Mouse (Mus musculus) left cerebral cortex, adult 8-10 months (tissue): ENCODE results near the gene Skint6. TPM values are rescaled to one million over a fixed set of nuclear protein-coding genes. Genes with fewer than 3 reads are reported as not detected.
"Not testable (repeated sequence)": the region's sequence is repeated elsewhere in the genome, so short reads cannot be mapped to it uniquely, and the experiment has no call there.

ENCODE experiments used
- DNase-seq, 2 experiments: peaks; one replicate each; pipeline ENCODE4 v3.0.0; 2022; ENCODE audit warnings: low spot score in 2 of 2
- total RNA-seq, 4 experiments: library from RNA; stranded (reverse); gene quantifications; 2 replicates each; pipeline ENCODE4 v1.2.4; 2022

Gene Skint6
- not detected for total RNA-seq

DNA sequence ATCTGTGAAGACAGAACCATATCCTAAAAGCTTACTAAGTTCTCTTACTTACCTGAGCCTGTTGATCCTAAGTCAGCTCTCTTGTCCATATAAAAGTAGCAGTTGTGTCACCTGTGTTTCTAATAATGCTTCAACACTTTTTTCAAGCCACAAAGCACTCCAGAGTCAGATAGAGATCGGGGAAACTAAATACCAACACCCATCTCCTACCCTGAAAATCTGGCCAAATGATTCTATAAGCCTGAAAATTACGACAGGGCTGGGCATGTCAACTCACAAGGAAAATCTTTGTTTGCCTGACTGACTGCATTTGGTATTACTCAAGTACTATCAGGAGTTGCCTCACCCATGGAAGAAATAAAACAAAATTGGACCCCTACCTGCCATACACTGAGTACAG is at the start of gene Skint6:
Gene Skint6 (minus strand): TSS at position 101 of the 400 bp plus-strand sequence.
- no peak for DNase-seq

DNA sequence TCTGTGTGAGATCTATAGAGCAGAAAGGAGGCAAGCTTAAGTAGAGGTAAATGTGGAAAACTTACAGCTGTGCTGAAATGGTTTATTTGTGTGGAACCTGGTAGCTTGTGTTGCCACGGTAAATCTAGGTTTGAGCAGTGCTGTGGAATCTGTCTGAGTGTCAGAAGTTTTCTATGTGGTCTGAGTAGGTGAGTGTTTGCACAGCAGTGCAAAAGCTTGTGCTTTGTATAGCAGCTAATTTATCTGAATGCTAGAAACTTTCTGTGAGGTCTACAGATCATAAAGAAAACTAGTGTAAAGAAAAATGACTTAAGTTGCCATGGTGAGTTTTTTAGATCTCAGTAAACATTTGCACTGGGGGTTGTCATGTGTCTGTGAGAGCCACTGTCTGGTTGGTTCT is 34.1 kb upstream of the Skint6 start:
- no peak for DNase-seq

DNA sequence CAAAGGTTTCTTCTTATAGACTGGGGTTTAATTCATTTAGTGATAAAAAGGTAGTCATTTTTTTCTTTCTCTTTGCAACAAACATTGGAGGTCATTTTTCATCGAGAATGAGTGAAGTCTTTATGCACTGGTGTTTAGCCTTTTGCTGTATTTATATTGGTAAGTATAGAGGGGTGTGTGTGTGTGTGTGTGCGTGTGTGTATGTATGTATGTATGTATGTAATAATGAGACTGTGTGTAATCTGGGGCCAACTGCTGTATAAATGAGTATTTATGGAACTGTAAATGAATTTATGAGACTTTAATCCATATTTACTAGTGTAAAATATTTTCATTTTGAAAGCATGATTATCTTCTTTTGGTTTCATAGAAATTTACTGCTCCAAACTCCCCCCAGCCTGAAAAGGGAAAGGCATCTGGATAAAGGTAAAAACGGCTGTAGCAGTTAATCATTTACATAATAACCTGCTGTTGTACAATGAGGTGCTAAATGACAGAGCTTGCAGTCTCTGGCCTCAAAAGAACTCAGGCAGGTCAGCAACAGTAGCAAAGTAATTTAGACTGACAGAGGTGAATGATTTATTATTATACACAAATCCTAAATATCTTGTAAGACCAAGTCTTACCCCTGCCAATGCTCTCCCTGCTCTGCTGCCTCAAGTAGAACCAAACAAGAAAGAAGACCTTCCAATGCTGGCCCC is 15.2 kb upstream of the Skint6 start:
- DNase-seq, result no peak

DNA sequence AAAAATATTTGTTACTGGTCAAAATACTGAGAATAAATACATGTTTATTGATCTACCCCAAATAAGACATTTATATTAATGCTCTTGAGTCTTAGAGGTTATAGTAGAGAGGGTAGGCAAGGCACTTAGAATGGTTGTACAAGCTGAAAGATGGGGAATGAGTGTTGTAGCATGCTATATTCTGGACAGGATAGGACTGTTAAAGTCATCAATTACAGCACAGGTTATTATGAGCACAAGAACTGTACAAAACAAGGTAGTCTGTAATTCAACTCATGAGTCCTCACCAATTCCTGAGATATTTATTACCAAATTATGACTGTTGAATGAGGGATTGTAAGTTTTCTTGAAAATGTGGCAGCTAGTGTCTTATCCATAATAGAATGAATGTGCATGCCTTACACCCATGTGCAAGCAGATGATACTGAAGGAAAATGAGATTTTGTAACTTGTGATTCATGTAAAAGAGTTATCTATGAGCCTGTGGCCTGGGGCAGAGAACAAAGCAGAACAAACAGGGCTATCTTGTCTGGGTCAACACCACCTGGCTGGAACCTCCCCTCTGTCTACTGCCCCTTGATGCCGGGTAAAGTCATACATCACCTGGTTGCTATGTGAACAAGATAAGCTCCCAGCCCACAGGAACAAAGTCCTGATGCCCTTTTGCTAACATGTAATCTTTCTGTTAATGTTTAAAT is 23.3 kb downstream of the Skint6 start:
- DNase-seq, result no peak

DNA sequence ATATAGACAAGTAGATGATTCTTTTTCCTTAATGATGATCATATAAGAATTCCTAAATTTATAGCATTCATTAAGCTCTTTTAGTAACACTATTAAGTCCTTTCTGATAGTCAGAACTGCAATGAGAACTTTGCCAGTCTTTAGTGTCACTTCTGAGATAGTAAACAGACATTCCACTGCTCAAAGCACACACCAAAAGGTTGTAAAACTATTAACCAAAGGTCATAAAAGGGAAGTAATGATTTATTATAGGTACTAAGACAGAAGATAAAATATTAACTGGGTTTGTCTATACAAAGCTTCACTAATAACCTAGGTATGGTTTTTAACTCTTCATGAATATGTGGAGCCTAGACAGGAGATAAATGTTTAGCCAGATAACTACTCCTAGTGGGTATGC is 41.0 kb downstream of the Skint6 start:
- no peak for DNase-seq

DNA sequence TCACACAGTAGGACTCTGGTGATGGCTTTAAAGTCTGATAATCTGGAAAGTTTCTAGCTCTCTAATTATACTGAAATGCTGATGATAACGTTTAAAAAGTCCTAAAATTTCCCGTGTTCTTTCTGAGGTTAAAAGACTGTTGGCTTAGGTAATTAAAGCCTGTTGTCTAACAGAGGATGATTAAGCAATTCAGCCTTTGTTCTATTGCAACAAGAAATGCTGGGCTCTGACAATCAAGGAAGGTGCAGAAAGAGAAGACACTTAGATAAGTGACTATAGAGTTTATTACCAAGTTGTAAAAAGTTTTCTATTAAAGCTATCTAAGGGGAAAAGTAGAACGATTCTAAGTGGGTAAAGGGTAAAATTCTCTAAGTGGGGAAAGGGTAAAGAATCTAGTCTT is 219.2 kb downstream of the Skint6 start:
- no peak for DNase-seq

DNA sequence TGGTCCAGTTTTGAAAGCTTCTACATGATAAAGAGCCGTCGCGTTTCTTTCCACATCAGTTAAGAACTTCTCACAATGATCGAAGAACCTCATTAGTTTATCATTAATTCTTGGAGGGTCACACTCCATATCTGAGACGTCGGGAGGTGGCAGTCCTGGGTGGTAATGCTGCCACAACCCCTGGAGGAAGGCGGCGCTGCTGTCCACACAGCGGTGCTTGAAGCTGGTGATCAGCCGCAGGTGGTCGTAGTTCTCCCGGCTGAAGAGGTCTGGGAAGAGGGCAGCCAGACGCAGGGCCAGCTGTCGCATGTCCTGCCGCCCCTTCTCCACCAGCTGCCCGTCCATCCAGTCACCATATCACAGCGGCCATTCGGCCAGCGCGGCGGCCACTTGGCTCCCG is 307.6 kb downstream of the Skint6 start:
- not testable (repeated sequence) for DNase-seq

DNA sequence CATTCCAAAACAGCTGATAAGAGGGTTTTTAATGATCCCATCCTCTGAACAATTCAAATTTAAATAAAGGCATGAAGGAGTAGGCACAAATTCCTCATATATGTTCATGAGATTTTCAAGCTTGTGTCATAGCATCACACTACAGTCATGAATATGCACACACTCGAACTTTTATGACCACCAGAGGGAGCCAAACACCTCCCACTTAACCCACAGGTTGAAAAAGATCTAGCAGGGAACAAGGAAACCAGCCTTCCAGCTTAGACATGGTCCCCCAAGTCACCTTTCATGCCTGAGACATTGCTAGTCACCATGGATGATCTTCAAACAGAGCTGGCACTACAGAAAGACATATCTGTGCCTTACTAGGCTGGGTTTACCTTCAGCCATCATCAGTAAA is 496.1 kb downstream of the Skint6 start:
- DNase-seq, result no peak

DNA sequence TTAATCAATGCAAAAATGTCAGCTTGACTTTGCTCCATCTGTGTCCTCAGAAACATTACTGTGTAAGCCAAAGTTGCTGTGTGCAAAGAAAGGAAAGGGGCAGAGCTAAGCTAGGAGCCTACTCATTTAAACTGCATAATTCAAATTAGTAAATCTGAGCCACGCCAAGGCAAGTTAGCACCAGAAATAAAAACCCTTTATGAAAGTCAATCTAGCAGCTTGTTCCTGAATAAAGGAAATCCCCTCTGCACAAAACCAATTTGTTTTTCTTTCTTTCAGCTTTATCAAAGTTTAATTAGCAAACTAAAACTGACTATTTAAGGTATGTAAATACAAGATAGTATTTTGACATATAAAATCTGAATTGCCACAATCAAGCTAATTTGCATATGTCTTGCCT is 512.0 kb downstream of the Skint6 start, which contains the start of gene Skint10:
Gene Skint10 (minus strand): TSS at position 101 of the 400 bp plus-strand sequence.
- no peak for DNase-seq
